Mouse (Mus musculus) forebrain, embryonic 11.5 days (tissue): ENCODE results near the gene Ccdc114. TPM values are rescaled to one million over a fixed set of nuclear protein-coding genes. Genes with fewer than 3 reads are reported as not detected.
"Not testable (repeated sequence)": the region's sequence is repeated elsewhere in the genome, so short reads cannot be mapped to it uniquely, and the experiment has no call there.

ENCODE experiments used
- ATAC-seq: fragments of 200-750 bp; cut with Nextera tagmentation; replicated peaks from 2 replicates; pipeline ENCODE4 v1.8.0; 2017; ENCODE audit warnings: moderate TSS enrichment; ENCODE audit not compliant: low FRiP score
- DNase-seq: peaks from one replicate; pipeline ENCODE4 v3.0.0-alpha.2; 2017; ENCODE audit warnings: low spot score
- H3K27ac ChIP-seq: fragments of 300-500 bp; sonication (generic); 2 replicates; pipeline ENCODE4 v1.5.1; 2014; ENCODE audit warnings: low read depth, low read length
- H3K27me3 ChIP-seq: fragments of 300-500 bp; sonication (generic); 2 replicates; pipeline ENCODE4 v1.6.1; 2014; ENCODE audit warnings: mild to moderate bottlenecking, low read length, mixed read lengths; ENCODE audit not compliant: control insufficient read depth, insufficient read depth
- H3K36me3 ChIP-seq: fragments of 300-500 bp; sonication (generic); 2 replicates; pipeline ENCODE4 v1.6.1; 2014; ENCODE audit warnings: mild to moderate bottlenecking, low read length, moderate library complexity, mixed read lengths; ENCODE audit not compliant: control insufficient read depth, insufficient read depth
- H3K4me1 ChIP-seq: fragments of 300-500 bp; sonication (generic); replicated peaks from 2 replicates; pipeline ENCODE4 v1.6.1; 2014; ENCODE audit warnings: low read length, mixed read lengths; ENCODE audit not compliant: control insufficient read depth, insufficient read depth
- H3K4me2 ChIP-seq: fragments of 300-500 bp; sonication (generic); 2 replicates; pipeline ENCODE4 v1.6.1; 2014; ENCODE audit warnings: low read depth, mild to moderate bottlenecking, low read length, moderate library complexity, mixed read lengths; ENCODE audit not compliant: severe bottlenecking
- H3K4me3 ChIP-seq: fragments of 300-500 bp; sonication (generic); 2 replicates; pipeline ENCODE4 v1.5.1; 2014; ENCODE audit warnings: low read depth, low read length
- H3K9ac ChIP-seq: fragments of 300-500 bp; sonication (generic); 2 replicates; pipeline ENCODE4 v1.6.1; 2014; ENCODE audit warnings: low read length
- H3K9me3 ChIP-seq: fragments of 300-500 bp; sonication (generic); 2 replicates; pipeline ENCODE4 v1.6.1; 2016; ENCODE audit warnings: low read length, mixed read lengths; ENCODE audit not compliant: control insufficient read depth
- WGBS: fragments of 180-500 bp; shearing (Covaris S2); extraction: QIAGEN DNeasy Blood & Tissue Kit; methylation state at CpG from one replicate; pipeline ENCODE4 v1.1.7; 2014; 5-methylcytosine and 5-hydroxymethylcytosine counted together
- polyA plus RNA-seq: library from polyadenylated mRNA; unstranded; fragments of >200 nt; fragmentation: Nextera tagmentation; extraction: Ambion mirVana; gene quantifications from 2 replicates; pipeline ENCODE4 v1.2.1, GENCODE M21; 2014

Gene Ccdc114
- polyA plus RNA-seq, 1 experiment from 2014 or later: 2.4 TPM

- no peaks in the 10 kb centered on the region for H3K9me3 ChIP-seq
- WGBS: 1% methylated on average over 40 of the region's 40 CpGs
- ATAC-seq (peak; percentile 91), DNase-seq (peak; percentile 97)
- H3K9ac ChIP-seq: peak within 1 kb of the TSS; percentile 70
- peak within 1 kb of the TSS; percentile 50 for H3K27ac ChIP-seq
- H3K36me3 ChIP-seq: no peaks in the 10 kb centered on the region
- no peaks in the 10 kb centered on the region; the same call in 1 of the 2 replicates for H3K27me3 ChIP-seq
- peaks cover 4% of the 10 kb centered on the region; the same call in 1 of the 2 replicates for H3K4me1 ChIP-seq
- peak within 1 kb of the TSS; percentile 78 for H3K4me2 ChIP-seq
- peak within 1 kb of the TSS; percentile 43 for H3K4me3 ChIP-seq
Measured at GRCm38 (mm10) chr7:45896517-45897257, 27.2 kb upstream of the Ccdc114 start, which contains the start of the genes Syngr4 and Tmem143. TSS of gene Syngr4 (minus strand) at chr7:45896714. TSS of gene Tmem143 (plus strand) at chr7:45896941.

- DNase-seq (peak; percentile 65), ATAC-seq (peak; percentile 54)
- Histone ChIP-seq H3K4me3 (peak overlapping the region; percentile 43), H3K36me3 (no peaks in the 10 kb centered on the region), H3K4me2 (peak overlapping the region; percentile 78), H3K27me3 (no peaks in the 10 kb centered on the region; the same call in 1 of the 2 replicates), H3K27ac (peak overlapping the region; percentile 50), H3K9ac (peak overlapping the region; percentile 70), H3K4me1 (peaks cover 4% of the 10 kb centered on the region; the same call in 1 of the 2 replicates), H3K9me3 (no peaks in the 10 kb centered on the region)
- under 1% methylated on average over 19 of the region's 19 CpGs for WGBS
Measured at GRCm38 (mm10) chr7:45897258-45897757, 26.6 kb upstream of the Ccdc114 start.

- ATAC-seq, H3K4me3 ChIP-seq, H3K4me1 ChIP-seq, DNase-seq, H3K9me3 ChIP-seq, H3K36me3 ChIP-seq, H3K4me2 ChIP-seq, H3K27me3 ChIP-seq, H3K27ac ChIP-seq, H3K9ac ChIP-seq: not testable (repeated sequence)
- 54% methylated on average over 4 of the region's 4 CpGs for WGBS
Measured at GRCm38 (mm10) chr7:45898125-45898524, 25.7 kb upstream of the Ccdc114 start.

- H3K36me3 ChIP-seq: no peaks in the 10 kb centered on the region
- no peaks in the 10 kb centered on the region for H3K27me3 ChIP-seq
- H3K4me2 ChIP-seq: no peak overlapping the region
- DNase-seq: no peak
- no peak overlapping the region for H3K9ac ChIP-seq
- H3K4me3 ChIP-seq: no peak overlapping the region
- 72% methylated on average over 5 of the region's 5 CpGs for whole genome bisulfite sequencing
- H3K27ac ChIP-seq: no peak overlapping the region
- H3K9me3 ChIP-seq: no peaks in the 10 kb centered on the region; the same call in 1 of the 2 replicates
- no peak for ATAC-seq
- H3K4me1 ChIP-seq: peaks cover 4% of the 10 kb centered on the region; the same call in 1 of the 2 replicates
Measured at GRCm38 (mm10) chr7:45901562-45901961, 22.3 kb upstream of the Ccdc114 start.

- DNase-seq (peak; percentile 56), ATAC-seq (no peak)
- Histone ChIP-seq H3K4me3 (no peak overlapping the region), H3K36me3 (no peaks in the 10 kb centered on the region), H3K9ac (no peak overlapping the region), H3K27ac (0 out of 2 replicates have a peak overlapping the region, but pooled peaks have one; percentile 12), H3K27me3 (no peaks in the 10 kb centered on the region), H3K4me2 (no peak overlapping the region), H3K9me3 (no peaks in the 10 kb centered on the region; the same call in 1 of the 2 replicates), H3K4me1 (peaks cover under 1% of the 10 kb centered on the region; the same call in 1 of the 2 replicates)
- WGBS: 79% methylated on average over 12 of the region's 12 CpGs
Measured at GRCm38 (mm10) chr7:45902481-45903002, 21.3 kb upstream of the Ccdc114 start.

- H3K9me3 ChIP-seq: no peaks in the 10 kb centered on the region; the same call in 1 of the 2 replicates
- ATAC-seq (no peak), DNase-seq (no peak)
- no peaks in the 10 kb centered on the region for H3K4me1 ChIP-seq
- no peak overlapping the region for H3K4me3 ChIP-seq
- no peak overlapping the region for H3K4me2 ChIP-seq
- no peaks in the 10 kb centered on the region for H3K27me3 ChIP-seq
- H3K27ac ChIP-seq: no peak overlapping the region
- peaks cover 4% of the 10 kb centered on the region; the same call in 1 of the 2 replicates for H3K36me3 ChIP-seq
- H3K9ac ChIP-seq: no peak overlapping the region
- WGBS: 90% methylated on average over 9 of the region's 9 CpGs
Measured at GRCm38 (mm10) chr7:45906622-45907021, 17.2 kb upstream of the Ccdc114 start.

- H3K36me3 ChIP-seq: peaks cover 4% of the 10 kb centered on the region; the same call in 1 of the 2 replicates
- ATAC-seq: no peak
Measured at GRCm38 (mm10) chr7:45908384-45908783, 15.5 kb upstream of the Ccdc114 start.

GRCm38 (mm10) chr7:45909145-45909544, 14.7 kb upstream of the Ccdc114 start:
- no peak for ATAC-seq
- Histone ChIP-seq H3K4me1 (no peaks in the 10 kb centered on the region), H3K27ac (no peak overlapping the region), H3K27me3 (no peaks in the 10 kb centered on the region), H3K4me2 (no peak overlapping the region), H3K4me3 (no peak overlapping the region), H3K36me3 (peaks cover 4% of the 10 kb centered on the region; the same call in 1 of the 2 replicates), H3K9ac (no peak overlapping the region), H3K9me3 (no peaks in the 10 kb centered on the region)
- no peak for DNase-seq
- 94% methylated on average over 16 of the region's 16 CpGs for WGBS

More at GRCm38 (mm10) chr7:45908384-45908783, 15.5 kb upstream of the Ccdc114 start:
- Histone ChIP-seq H3K27me3 (no peaks in the 10 kb centered on the region), H3K9ac (no peak overlapping the region), H3K4me3 (no peak overlapping the region), H3K4me1 (no peaks in the 10 kb centered on the region), H3K27ac (no peak overlapping the region), H3K4me2 (no peak overlapping the region), H3K9me3 (no peaks in the 10 kb centered on the region; the same call in 1 of the 2 replicates)
- no peak for DNase-seq
